Mouse (Mus musculus) limb, embryonic 15.5 days (tissue): ENCODE measurements around the gene Fermt2. TPM values are rescaled to one million over a fixed set of nuclear protein-coding genes. Genes with fewer than 3 reads are reported as not detected.

Source experiments
- ATAC-seq: fragments of 200-750 bp; cut with Nextera tagmentation; 2 replicates; pipeline ENCODE4 v1.8.0; 2017; ENCODE audit warnings: low read depth, moderate TSS enrichment; ENCODE audit not compliant: insufficient number of reproducible peaks, low FRiP score, low TSS enrichment
- H3K27ac ChIP-seq: fragments of 300-500 bp; sonication (generic); 2 replicates; pipeline ENCODE4 v1.5.1; 2015; ENCODE audit warnings: moderate library complexity, mild to moderate bottlenecking, inconsistent platforms
- H3K27me3 ChIP-seq: fragments of 300-500 bp; sonication (generic); 2 replicates; pipeline ENCODE4 v1.6.1; 2015; ENCODE audit warnings: inconsistent platforms
- H3K36me3 ChIP-seq: fragments of 300-500 bp; sonication (generic); 2 replicates; pipeline ENCODE4 v1.6.1; 2015; ENCODE audit warnings: inconsistent platforms
- H3K4me1 ChIP-seq: fragments of 300-500 bp; sonication (generic); 2 replicates; pipeline ENCODE4 v1.6.1; 2015; ENCODE audit warnings: inconsistent platforms
- H3K4me2 ChIP-seq: fragments of 300-500 bp; sonication (generic); 2 replicates; pipeline ENCODE4 v1.6.1; 2015; ENCODE audit warnings: mild to moderate bottlenecking, inconsistent platforms
- H3K4me3 ChIP-seq: fragments of 300-500 bp; sonication (generic); 2 replicates; pipeline ENCODE4 v1.5.1; 2015; ENCODE audit warnings: mild to moderate bottlenecking, inconsistent platforms
- H3K9ac ChIP-seq: fragments of 300-500 bp; sonication (generic); 2 replicates; pipeline ENCODE4 v1.6.1; 2015; ENCODE audit warnings: inconsistent platforms
- H3K9me3 ChIP-seq: fragments of 300-500 bp; sonication (generic); 2 replicates; pipeline ENCODE4 v1.6.1; 2016; ENCODE audit warnings: inconsistent platforms
- WGBS: fragments of 180-500 bp; shearing (Covaris S2); methylation state at CpG from one replicate; pipeline ENCODE4 v1.1.7; 2015; 5-methylcytosine and 5-hydroxymethylcytosine counted together
- polyA plus RNA-seq: library from polyadenylated mRNA; unstranded; fragments of >200 nt; fragmentation: Nextera tagmentation; extraction: Ambion mirVana; gene quantifications from 2 replicates; pipeline ENCODE4 v1.2.1, GENCODE M21; 2015

Fermt2 gene
- polyA plus RNA-seq, 1 experiment from 2014 or later, result 136 TPM

GRCm38 (mm10) chr14:45461945-45462344 is 68.0 kb downstream of the Fermt2 start:
- WGBS, result 87% methylated on average over 6 of the region's 6 CpGs
- Histone ChIP-seq H3K36me3 (peaks cover 87% of the 10 kb centered on the region), H3K27ac (no peak overlapping the region), H3K4me3 (no peak overlapping the region), H3K9me3 (no peaks in the 10 kb centered on the region), H3K4me1 (0 out of 2 replicates have a peak, but pooled peaks cover 2% of the 10 kb centered on the region), H3K27me3 (no peaks in the 10 kb centered on the region), H3K4me2 (no peak overlapping the region), H3K9ac (no peak overlapping the region)
- ATAC-seq, result no peak

GRCm38 (mm10) chr14:45460491-45460890 is 69.4 kb downstream of the Fermt2 start:
- Histone ChIP-seq H3K4me1 (0 out of 2 replicates have a peak, but pooled peaks cover 2% of the 10 kb centered on the region), H3K27ac (no peak overlapping the region), H3K9me3 (no peaks in the 10 kb centered on the region), H3K36me3 (peaks cover 74% of the 10 kb centered on the region), H3K4me2 (no peak overlapping the region), H3K27me3 (no peaks in the 10 kb centered on the region), H3K4me3 (no peak overlapping the region), H3K9ac (no peak overlapping the region)
- no peak for ATAC-seq
- 90% methylated on average over 10 of the region's 10 CpGs for WGBS

DNA sequence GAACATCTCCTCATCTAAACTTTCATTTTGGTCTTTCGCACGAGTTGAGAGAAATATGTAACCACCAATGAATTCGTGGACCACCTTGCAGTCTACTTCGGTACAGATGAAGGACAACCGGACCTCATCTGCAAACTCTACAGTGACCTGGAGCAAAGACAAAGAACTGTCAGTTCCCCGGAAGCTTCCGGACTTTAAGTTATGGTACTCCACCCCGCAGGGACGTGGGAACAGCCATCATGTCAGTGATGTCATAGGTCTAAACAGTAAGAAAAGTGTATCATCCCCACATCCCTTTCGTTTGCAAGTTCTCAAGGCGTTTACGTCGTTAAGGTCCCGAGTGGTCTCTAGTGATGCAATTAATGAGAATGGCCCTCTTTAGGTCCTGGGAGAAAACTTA is 70.0 kb downstream of the Fermt2 start:
- Histone ChIP-seq H3K4me3 (no peak overlapping the region), H3K9me3 (no peaks in the 10 kb centered on the region), H3K36me3 (peaks cover 69% of the 10 kb centered on the region), H3K9ac (no peak overlapping the region), H3K4me1 (0 out of 2 replicates have a peak, but pooled peaks cover 2% of the 10 kb centered on the region), H3K27me3 (no peaks in the 10 kb centered on the region), H3K27ac (no peak overlapping the region), H3K4me2 (no peak overlapping the region)
- no peak for ATAC-seq
- 92% methylated on average over 14 of the region's 14 CpGs for WGBS

GRCm38 (mm10) chr14:45457003-45457402 is 72.9 kb downstream of the Fermt2 start:
- no peak for ATAC-seq
- no peak overlapping the region for H3K9ac ChIP-seq
- no peaks in the 10 kb centered on the region for H3K9me3 ChIP-seq
- H3K4me2 ChIP-seq, result no peak overlapping the region
- WGBS, result 87% methylated on average over 9 of the region's 9 CpGs
- H3K36me3 ChIP-seq, result peaks cover 44% of the 10 kb centered on the region
- H3K27ac ChIP-seq, result 0 out of 2 replicates have a peak overlapping the region, but pooled peaks have one; percentile 7
- no peaks in the 10 kb centered on the region for H3K27me3 ChIP-seq
- no peak overlapping the region for H3K4me3 ChIP-seq
- peaks cover 3% of the 10 kb centered on the region; the same call in 1 of the 2 replicates for H3K4me1 ChIP-seq

DNA sequence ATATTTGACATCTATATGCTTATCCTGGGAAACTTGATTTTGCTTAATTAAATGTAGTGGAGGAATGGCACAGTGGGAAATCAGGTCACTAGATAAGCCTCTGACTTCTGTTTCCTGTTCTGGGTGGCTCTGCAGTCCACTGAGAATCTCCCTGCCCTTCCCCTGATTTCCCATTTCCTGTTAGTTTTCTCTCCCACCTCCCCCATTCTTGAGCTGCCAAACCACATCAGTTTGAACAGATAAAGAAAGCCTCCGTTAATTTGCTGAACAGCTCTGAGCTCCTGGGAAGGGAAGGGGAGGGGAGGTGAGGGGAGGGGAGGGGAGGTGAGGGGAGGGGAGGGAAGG is 73.4 kb downstream of the Fermt2 start:
- no peak overlapping the region for H3K9ac ChIP-seq
- no peak overlapping the region for H3K4me2 ChIP-seq
- H3K4me3 ChIP-seq, result no peak overlapping the region
- 0% methylated on average over 1 of the region's 1 CpGs for WGBS
- no peak for ATAC-seq
- no peaks in the 10 kb centered on the region for H3K9me3 ChIP-seq
- H3K27ac ChIP-seq, result no peak overlapping the region
- H3K27me3 ChIP-seq, result no peaks in the 10 kb centered on the region
- peaks cover 38% of the 10 kb centered on the region for H3K36me3 ChIP-seq
- peaks cover 3% of the 10 kb centered on the region; the same call in 1 of the 2 replicates for H3K4me1 ChIP-seq

- 48% methylated on average over 12 of the region's 12 CpGs for WGBS
- peaks cover 3% of the 10 kb centered on the region; the same call in 1 of the 2 replicates for H3K4me1 ChIP-seq
- no peak overlapping the region for H3K9ac ChIP-seq
- H3K4me3 ChIP-seq, result no peak overlapping the region
- peaks cover 33% of the 10 kb centered on the region for H3K36me3 ChIP-seq
- H3K27ac ChIP-seq, result no peak overlapping the region
- no peak for ATAC-seq
- no peaks in the 10 kb centered on the region for H3K9me3 ChIP-seq
- H3K27me3 ChIP-seq, result no peaks in the 10 kb centered on the region
- no peak overlapping the region for H3K4me2 ChIP-seq
These were observed 74.0 kb downstream of the Fermt2 start for GRCm38 (mm10) chr14:45455651-45456501.

DNA sequence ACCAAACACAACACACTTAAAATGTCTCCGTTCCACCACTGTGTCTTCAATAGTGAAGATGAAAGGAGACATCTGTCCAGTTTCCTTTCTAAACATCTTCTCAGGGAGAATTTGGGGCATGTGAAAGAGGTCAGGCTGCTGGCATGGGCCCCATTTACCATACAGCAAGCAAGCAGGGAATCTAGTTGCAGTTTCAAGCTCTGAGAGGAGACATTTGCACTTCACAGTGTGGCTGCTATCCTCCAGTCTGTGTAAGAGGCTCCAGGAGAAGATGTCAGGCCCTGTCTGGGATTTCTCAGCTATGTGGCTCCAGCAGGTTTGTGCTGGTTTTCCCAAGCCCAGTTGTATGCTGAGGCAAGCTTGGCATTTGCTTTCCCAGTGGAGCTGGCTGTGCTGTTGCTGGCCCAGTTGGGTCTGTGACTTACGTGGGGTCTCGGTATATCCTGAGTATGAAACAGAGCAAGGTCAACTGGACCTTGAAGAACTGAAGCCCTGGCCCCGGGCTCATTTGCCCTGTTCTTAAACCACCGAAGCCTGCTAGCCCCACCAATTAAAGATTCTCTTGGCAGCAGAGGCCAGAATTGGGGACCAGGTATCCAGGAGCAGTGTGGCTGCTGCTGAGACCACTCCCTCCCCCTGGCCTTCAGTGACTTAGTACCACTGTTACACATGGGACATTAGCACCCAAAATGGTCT is 76.2 kb downstream of the Fermt2 start:
- no peak overlapping the region for H3K4me3 ChIP-seq
- H3K9ac ChIP-seq, result no peak overlapping the region
- H3K27ac ChIP-seq, result no peak overlapping the region
- no peak overlapping the region for H3K4me2 ChIP-seq
- 54% methylated on average over 5 of the region's 5 CpGs for WGBS
- H3K4me1 ChIP-seq, result peaks cover 3% of the 10 kb centered on the region; the same call in 1 of the 2 replicates
- H3K9me3 ChIP-seq, result no peaks in the 10 kb centered on the region
- ATAC-seq, result no peak
- H3K36me3 ChIP-seq, result peaks cover 17% of the 10 kb centered on the region; the same call in 1 of the 2 replicates
- no peaks in the 10 kb centered on the region for H3K27me3 ChIP-seq

- H3K4me2 ChIP-seq, result no peak overlapping the region
- H3K9me3 ChIP-seq, result no peaks in the 10 kb centered on the region
- H3K27ac ChIP-seq, result no peak overlapping the region
- peaks cover 3% of the 10 kb centered on the region; the same call in 1 of the 2 replicates for H3K4me1 ChIP-seq
- H3K4me3 ChIP-seq, result no peak overlapping the region
- ATAC-seq, result no peak
- no peak overlapping the region for H3K9ac ChIP-seq
- WGBS, result 34% methylated on average over 11 of the region's 11 CpGs
- H3K36me3 ChIP-seq, result peaks cover 10% of the 10 kb centered on the region; the same call in 1 of the 2 replicates
- H3K27me3 ChIP-seq, result no peaks in the 10 kb centered on the region
These were observed 76.9 kb downstream of the Fermt2 start for GRCm38 (mm10) chr14:45452861-45453512.

DNA sequence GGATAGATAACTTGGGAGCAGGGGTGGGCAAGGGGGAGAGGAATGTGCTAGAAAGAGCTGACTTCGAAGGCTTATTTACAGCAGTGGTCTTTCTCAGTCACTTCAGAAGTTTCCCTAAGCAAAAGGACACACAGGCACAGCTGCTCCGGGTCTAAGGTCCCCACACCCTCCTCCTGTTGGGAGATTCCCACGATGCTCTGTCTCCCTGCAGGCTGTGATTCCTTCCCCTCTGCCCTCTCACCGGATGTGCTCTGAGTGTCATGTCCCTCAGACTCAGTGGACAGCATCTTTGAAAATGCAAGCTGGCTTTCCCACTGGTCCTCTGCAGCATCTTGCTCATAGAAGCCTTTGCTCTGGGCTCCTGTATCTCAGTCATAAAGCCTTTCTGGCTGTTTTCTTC is 77.8 kb downstream of the Fermt2 start:
- WGBS, result 56% methylated on average over 4 of the region's 4 CpGs
- no peak for ATAC-seq

DNA sequence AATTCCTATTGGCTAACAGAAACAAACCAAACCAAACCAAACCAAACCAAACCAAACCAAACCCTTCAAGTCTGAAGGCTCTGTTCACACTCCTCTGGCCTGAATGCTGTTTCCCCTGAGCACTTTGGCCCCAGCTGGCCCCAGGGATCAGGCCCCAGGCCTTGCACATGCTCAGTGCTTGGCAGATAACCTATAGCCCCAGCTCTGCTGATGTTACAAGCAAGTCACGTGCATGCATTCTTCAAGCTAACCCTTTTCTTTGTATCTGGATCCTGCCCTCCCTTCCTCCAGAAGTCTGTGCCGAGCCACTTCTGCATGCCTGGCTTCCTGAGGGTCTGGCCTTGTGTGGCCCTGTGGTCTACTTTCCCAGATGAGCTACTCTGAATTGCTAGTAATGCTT is 78.8 kb downstream of the Fermt2 start:
- Histone ChIP-seq H3K27ac (no peak overlapping the region), H3K9ac (no peak overlapping the region), H3K36me3 (no peaks in the 10 kb centered on the region), H3K27me3 (no peaks in the 10 kb centered on the region), H3K4me3 (no peak overlapping the region), H3K9me3 (no peaks in the 10 kb centered on the region), H3K4me2 (no peak overlapping the region), H3K4me1 (peaks cover 3% of the 10 kb centered on the region; the same call in 1 of the 2 replicates)
- WGBS, result 38% methylated on average over 2 of the region's 2 CpGs
- ATAC-seq, result no peak

More for the DNA sequence above, 77.8 kb downstream of the Fermt2 start:
- Histone ChIP-seq H3K27me3 (no peaks in the 10 kb centered on the region), H3K9ac (no peak overlapping the region), H3K27ac (no peak overlapping the region), H3K9me3 (no peaks in the 10 kb centered on the region), H3K36me3 (0 out of 2 replicates have a peak, but pooled peaks cover 3% of the 10 kb centered on the region), H3K4me3 (no peak overlapping the region), H3K4me2 (no peak overlapping the region), H3K4me1 (peaks cover 3% of the 10 kb centered on the region; the same call in 1 of the 2 replicates)

DNA sequence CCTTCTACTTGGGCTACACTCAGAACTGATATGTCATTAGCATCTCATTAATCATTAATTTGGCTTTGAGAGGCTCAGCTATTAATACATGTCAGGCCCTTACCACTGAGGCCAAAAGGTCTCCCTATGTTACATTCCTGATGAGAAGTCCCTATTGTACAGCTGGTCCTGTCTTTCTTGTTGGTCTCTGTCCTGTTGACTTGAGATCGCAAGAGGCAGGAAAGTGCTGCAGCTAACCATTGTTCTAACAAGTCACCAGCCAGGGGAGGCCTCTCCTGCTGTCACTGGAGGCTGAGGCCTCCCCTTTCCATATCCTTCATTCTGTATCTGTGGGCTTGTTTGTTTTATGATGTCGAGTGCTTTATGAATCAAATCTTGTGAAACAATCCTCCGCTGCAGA is 83.1 kb downstream of the Fermt2 start:
- H3K9ac ChIP-seq, result no peak overlapping the region
- H3K4me1 ChIP-seq, result peaks cover 14% of the 10 kb centered on the region; the same call in 1 of the 2 replicates
- no peak overlapping the region for H3K4me3 ChIP-seq
- no peak overlapping the region for H3K27ac ChIP-seq
- H3K9me3 ChIP-seq, result no peaks in the 10 kb centered on the region
- no peaks in the 10 kb centered on the region for H3K36me3 ChIP-seq
- no peak overlapping the region for H3K4me2 ChIP-seq
- no peak for ATAC-seq
- no peaks in the 10 kb centered on the region for H3K27me3 ChIP-seq
- 74% methylated on average over 3 of the region's 3 CpGs for WGBS
